Mouse (Mus musculus): ENCODE results near the gene Specc1.

- TF ChIP-seq CTCF (IDR thresholded peaks at IDR 0.05; ENCODE audit: extremely low read depth, insufficient read length, insufficient replicate concordance, low read depth, low read length) (no peak), POLR2A (IDR thresholded peaks at IDR 0.05; ENCODE audit: low read depth, low read length) (no peak)
Observed at GRCm38 (mm10) chr11:62177395-62178113, 221.0 kb downstream of the Specc1 start.
